Comparison of ENCODE assay signal across 9 mouse cellular contexts in genomic region chr1:89576174-89576890, GRCm38 (mm10).
DNase-seq lines count a peak whose midpoint lies in the region; ATAC-seq and TF ChIP-seq lines count a peak whose summit lies in the region.
"Had no signal": no experiment of that assay in that cellular context is flagged by ENCODE, and none has a peak within 500 bp of the region (broad histone marks: within the 10 kb centered on the region; RNA-seq: fewer than 3 reads in every experiment).

No protein-coding gene starts in this region.

- peaks cover 7% of the 10 kb centered on the region for H3K27me3 ChIP-seq in heart, embryonic 11.5 days (ENCODE audit: control insufficient read depth, insufficient read depth, low read length)
- no peaks in the 10 kb centered on the region; the same call in 1 of the 2 replicates for H3K27me3 ChIP-seq in heart, postnatal 0 days (ENCODE audit: control insufficient read depth, insufficient read depth, low read length)
- no peaks in the 10 kb centered on the region for H3K27me3 ChIP-seq in midbrain, embryonic 13.5 days

- peaks cover 33% of the 10 kb centered on the region for H3K4me1 ChIP-seq in heart, embryonic 11.5 days (ENCODE audit: control insufficient read depth, insufficient read depth, low read length)
- peaks cover 35% of the 10 kb centered on the region for H3K4me1 ChIP-seq in heart, postnatal 0 days (ENCODE audit: control insufficient read depth, insufficient read depth)
- peaks cover 68% of the 10 kb centered on the region for H3K4me1 ChIP-seq in midbrain, embryonic 13.5 days (replicated peaks)

- H3K9me3 ChIP-seq in heart, embryonic 11.5 days (replicated peaks; ENCODE audit: control insufficient read depth, low read length): no peaks in the 10 kb centered on the region
- no peaks in the 10 kb centered on the region for H3K9me3 ChIP-seq in heart, postnatal 0 days (replicated peaks; ENCODE audit: control insufficient read depth, low read length)
- H3K9me3 ChIP-seq in midbrain, embryonic 13.5 days: no peaks in the 10 kb centered on the region

- no peak overlapping the region for H3K4me3 ChIP-seq in heart, embryonic 11.5 days (ENCODE audit: low read depth, low read length)
- no peak overlapping the region for H3K4me3 ChIP-seq in heart, postnatal 0 days (ENCODE audit: low read depth, low read length)
- H3K4me3 ChIP-seq in midbrain, embryonic 13.5 days (replicated peaks): peak overlapping the region; percentile 36

- H3K36me3 ChIP-seq in heart, embryonic 11.5 days (ENCODE audit: control insufficient read depth, insufficient read depth, low read length): no peaks in the 10 kb centered on the region
- H3K36me3 ChIP-seq in heart, postnatal 0 days (replicated peaks; ENCODE audit: control insufficient read depth, insufficient read depth, low read length): no peaks in the 10 kb centered on the region
- H3K36me3 ChIP-seq in midbrain, embryonic 13.5 days: no peaks in the 10 kb centered on the region

- DNase-seq in heart, postnatal 14 days: no peak
- peak; percentile 46 to 62 for DNase-seq in cerebellum, postnatal 25 days
- no peak for DNase-seq in heart, postnatal 0 days (ENCODE audit: low spot score)
- no peak for DNase-seq in MN1 (ENCODE audit: low spot score)
- DNase-seq in frontal cortex, postnatal 25 days (ENCODE audit: low spot score in 2 of 2): no peak
- DNase-seq in layer of hippocampus, postnatal 10 days (ENCODE audit: low spot score in 2 of 2): no peak

- no peak for ATAC-seq in heart, embryonic 11.5 days (replicated peaks; ENCODE audit: insufficient number of reproducible peaks, low FRiP score, low TSS enrichment)
- no peak for ATAC-seq in heart, postnatal 0 days (ENCODE audit: insufficient read depth, low read depth)
- peak; percentile 10; the same call in 1 of the 2 replicates for ATAC-seq in midbrain, embryonic 13.5 days

- H3K4me2 ChIP-seq in heart, embryonic 11.5 days: peak overlapping the region; percentile 48
- H3K4me2 ChIP-seq in heart, postnatal 0 days (ENCODE audit: low read depth, low read length): peak overlapping the region; percentile 51; the same call in 1 of the 2 replicates
- peak overlapping the region; percentile 57 for H3K4me2 ChIP-seq in midbrain, embryonic 13.5 days (replicated peaks)

- no peak for TF ChIP-seq CTCF in heart, postnatal 0 days (IDR thresholded peaks at IDR 0.05; ENCODE audit: low read depth)

- H3K9ac ChIP-seq in heart, embryonic 11.5 days (ENCODE audit: low read depth, low read length): peak overlapping the region; percentile 63; the same call in 1 of the 2 replicates
- no peak overlapping the region for H3K9ac ChIP-seq in heart, postnatal 0 days (replicated peaks; ENCODE audit: low read depth, low read length)
- H3K9ac ChIP-seq in midbrain, embryonic 13.5 days (replicated peaks): peak overlapping the region; percentile 69
- H3K9ac ChIP-seq: liver, embryonic 14.5 days had no signal

- H3K27ac ChIP-seq in heart, embryonic 11.5 days (ENCODE audit: low read depth, low read length): peak overlapping the region; percentile 68; the same call in 1 of the 2 replicates
- H3K27ac ChIP-seq in heart, postnatal 0 days (ENCODE audit: low read depth): peak overlapping the region; percentile 88
- H3K27ac ChIP-seq in midbrain, embryonic 13.5 days: peak overlapping the region; percentile 100
- H3K27ac ChIP-seq: liver, embryonic 14.5 days had no signal

- TF ChIP-seq EP300 in heart, postnatal 0 days (IDR thresholded peaks at IDR 0.05; ENCODE audit: low read depth): no peak

- intact Hi-C loops in heart, postnatal 14 days (cut with DNase I): no loop called here

- 65% methylated on average over 7 of the region's 7 CpGs for WGBS in heart, embryonic 11.5 days (ENCODE audit: insufficient replicate concordance)
- WGBS in heart, postnatal 0 days: 61% methylated on average over 7 of the region's 7 CpGs
- WGBS in midbrain, embryonic 13.5 days: 33% methylated on average over 7 of the region's 7 CpGs

Comparison
In these comparisons a context has a peak if more than half of its experiments do, and no peak if none do; other contexts are left out.
1. DNase-seq: peak in cerebellum, postnatal 25 days (2 of 2); none in heart, postnatal 14 days (0 of 2), heart, postnatal 0 days (single experiment), MN1 (single experiment), frontal cortex, postnatal 25 days (0 of 2) and layer of hippocampus, postnatal 10 days (0 of 2).
2. Peak in every context shown above with its lines, with median percentiles within 50 percentile points of each other: H3K27ac ChIP-seq and H3K4me2 ChIP-seq.